Mouse (Mus musculus): ENCODE data around the gene Agbl1.

DNA sequence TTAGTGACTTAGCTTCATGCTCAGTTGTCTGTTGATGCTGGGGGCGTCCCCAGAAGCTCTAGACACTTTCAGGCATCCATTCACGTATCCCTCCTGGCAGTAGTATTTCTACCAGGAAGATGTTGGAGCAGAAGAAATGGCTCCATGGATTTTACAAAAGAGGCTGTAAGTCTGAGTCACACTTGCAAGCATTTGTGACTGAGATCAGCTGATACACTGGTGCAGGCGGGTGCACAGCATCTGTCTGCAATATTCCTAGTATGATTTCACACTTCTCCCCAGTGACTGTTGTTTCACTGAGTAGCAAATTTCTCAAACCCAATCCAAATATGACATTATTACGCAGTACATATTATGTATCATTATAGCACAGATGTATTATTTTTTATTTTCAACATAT is 332.8 kb downstream of the Agbl1 start:
- TF ChIP-seq CTCF (IDR thresholded peaks at IDR 0.05; ENCODE audit: low read depth) (no peak), EP300 (optimal IDR thresholded peaks at IDR 0.05) (no peak)
